Mouse (Mus musculus): Measurements from ENCODE around the gene Antxr2. TPM values are rescaled to one million over a fixed set of nuclear protein-coding genes. Genes with fewer than 3 reads are reported as not detected.

The Antxr2 gene
- polyA plus RNA-seq, 2 experiments = 10.5 to 32.4 TPM

GRCm38 (mm10) chr5:97971236-97971635 is 59.6 kb downstream of the Antxr2 start:
- no peak overlapping the region for H3K27ac ChIP-seq (replicated peaks; ENCODE audit: low read depth, low read length)
- DNase-seq (ENCODE audit: low spot score) (no peak), ATAC-seq (ENCODE audit: low FRiP score, low read depth) (no peak)
- H3K27me3 ChIP-seq (ENCODE audit: control insufficient read depth, insufficient read depth, low read length) = no peaks in the 10 kb centered on the region
- H3K36me3 ChIP-seq (ENCODE audit: control insufficient read depth, insufficient read depth, low read length) = peaks cover 15% of the 10 kb centered on the region
- no peaks in the 10 kb centered on the region for H3K4me1 ChIP-seq (ENCODE audit: control insufficient read depth, insufficient read depth, low read length)
- no peak overlapping the region for H3K9ac ChIP-seq (ENCODE audit: low read depth, low read length, severe bottlenecking)
- 59% methylated on average over 3 of the region's 3 CpGs for WGBS
- H3K4me3 ChIP-seq (replicated peaks; ENCODE audit: low read length) = no peak overlapping the region
- H3K4me2 ChIP-seq (replicated peaks; ENCODE audit: low read depth, low read length, severe bottlenecking) = no peak overlapping the region
- H3K9me3 ChIP-seq (ENCODE audit: control insufficient read depth, low read length) = no peaks in the 10 kb centered on the region
- TF ChIP-seq POLR2A (IDR thresholded peaks at IDR 0.05; ENCODE audit: borderline replicate concordance, extremely low read depth, insufficient read depth, insufficient read length) = no peak

DNA sequence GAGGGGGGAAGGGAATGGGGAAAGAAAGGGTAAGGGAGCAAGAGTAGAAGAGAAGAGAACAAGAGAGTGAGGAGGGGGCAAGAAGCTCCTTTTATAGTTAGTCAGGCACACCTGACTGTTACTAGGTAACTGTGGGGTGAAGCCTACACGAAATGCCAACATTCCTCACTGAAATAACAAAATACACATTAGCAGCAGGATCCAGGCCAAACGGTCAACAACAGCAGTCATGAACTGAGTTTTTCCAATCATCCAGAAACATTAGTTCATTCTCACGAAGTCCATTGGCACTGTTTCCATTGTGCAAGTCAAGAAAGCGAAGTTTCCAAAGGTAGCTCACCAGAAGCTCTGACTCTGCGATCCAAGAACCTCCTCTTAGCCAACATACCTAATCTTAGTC is 63.8 kb downstream of the Antxr2 start:
- no peak for TF ChIP-seq POLR2A (IDR thresholded peaks at IDR 0.05; ENCODE audit: borderline replicate concordance, extremely low read depth, insufficient read depth, insufficient read length)
- Histone ChIP-seq H3K27me3 (ENCODE audit: control insufficient read depth, insufficient read depth, low read length) (no peaks in the 10 kb centered on the region), H3K36me3 (ENCODE audit: control insufficient read depth, insufficient read depth, low read length) (peaks cover 19% of the 10 kb centered on the region), H3K9ac (ENCODE audit: low read depth, low read length, severe bottlenecking) (no peak overlapping the region), H3K4me3 (replicated peaks; ENCODE audit: low read length) (no peak overlapping the region), H3K9me3 (ENCODE audit: control insufficient read depth, low read length) (no peaks in the 10 kb centered on the region), H3K4me1 (ENCODE audit: control insufficient read depth, insufficient read depth, low read length) (no peaks in the 10 kb centered on the region), H3K4me2 (replicated peaks; ENCODE audit: low read depth, low read length, severe bottlenecking) (no peak overlapping the region), H3K27ac (replicated peaks; ENCODE audit: low read depth, low read length) (no peak overlapping the region)
- ATAC-seq (ENCODE audit: low FRiP score, low read depth) (no peak), DNase-seq (ENCODE audit: low spot score) (no peak)
- 67% methylated on average over 5 of the region's 5 CpGs for WGBS

GRCm38 (mm10) chr5:97966101-97966500 is 64.7 kb downstream of the Antxr2 start:
- Histone ChIP-seq H3K9me3 (ENCODE audit: control insufficient read depth, low read length) (no peaks in the 10 kb centered on the region), H3K9ac (ENCODE audit: low read depth, low read length, severe bottlenecking) (no peak overlapping the region), H3K4me2 (replicated peaks; ENCODE audit: low read depth, low read length, severe bottlenecking) (no peak overlapping the region), H3K27me3 (ENCODE audit: control insufficient read depth, insufficient read depth, low read length) (no peaks in the 10 kb centered on the region), H3K4me1 (ENCODE audit: control insufficient read depth, insufficient read depth, low read length) (no peaks in the 10 kb centered on the region), H3K36me3 (ENCODE audit: control insufficient read depth, insufficient read depth, low read length) (peaks cover 26% of the 10 kb centered on the region), H3K4me3 (replicated peaks; ENCODE audit: low read length) (no peak overlapping the region), H3K27ac (replicated peaks; ENCODE audit: low read depth, low read length) (no peak overlapping the region)
- no peak for TF ChIP-seq POLR2A (IDR thresholded peaks at IDR 0.05; ENCODE audit: borderline replicate concordance, extremely low read depth, insufficient read depth, insufficient read length)
- ATAC-seq (ENCODE audit: low FRiP score, low read depth) (no peak), DNase-seq (ENCODE audit: low spot score) (no peak)

- H3K9me3 ChIP-seq (ENCODE audit: control insufficient read depth, low read length) = no peaks in the 10 kb centered on the region
- H3K4me3 ChIP-seq (replicated peaks; ENCODE audit: low read length) = no peak overlapping the region
- no peak for DNase-seq (ENCODE audit: low spot score)
- H3K27ac ChIP-seq (replicated peaks; ENCODE audit: low read depth, low read length) = no peak overlapping the region
- H3K4me1 ChIP-seq (ENCODE audit: control insufficient read depth, insufficient read depth, low read length) = no peaks in the 10 kb centered on the region
- no peaks in the 10 kb centered on the region for H3K27me3 ChIP-seq (ENCODE audit: control insufficient read depth, insufficient read depth, low read length)
- H3K4me2 ChIP-seq (replicated peaks; ENCODE audit: low read depth, low read length, severe bottlenecking) = no peak overlapping the region
- WGBS = 74% methylated on average over 2 of the region's 2 CpGs
- no peak overlapping the region for H3K9ac ChIP-seq (ENCODE audit: low read depth, low read length, severe bottlenecking)
- peaks cover 38% of the 10 kb centered on the region for H3K36me3 ChIP-seq (ENCODE audit: control insufficient read depth, insufficient read depth, low read length)
- no peak for TF ChIP-seq POLR2A (IDR thresholded peaks at IDR 0.05; ENCODE audit: borderline replicate concordance, extremely low read depth, insufficient read depth, insufficient read length)
- ATAC-seq (ENCODE audit: low FRiP score, low read depth) = no peak
Observed at GRCm38 (mm10) chr5:97964444-97964843, 66.4 kb downstream of the Antxr2 start.

GRCm38 (mm10) chr5:97962512-97962911 is 68.3 kb downstream of the Antxr2 start:
- Histone ChIP-seq H3K27me3 (ENCODE audit: control insufficient read depth, insufficient read depth, low read length) (no peaks in the 10 kb centered on the region), H3K9me3 (ENCODE audit: control insufficient read depth, low read length) (no peaks in the 10 kb centered on the region), H3K27ac (replicated peaks; ENCODE audit: low read depth, low read length) (no peak overlapping the region), H3K4me3 (replicated peaks; ENCODE audit: low read length) (no peak overlapping the region), H3K36me3 (ENCODE audit: control insufficient read depth, insufficient read depth, low read length) (peaks cover 44% of the 10 kb centered on the region), H3K4me2 (replicated peaks; ENCODE audit: low read depth, low read length, severe bottlenecking) (no peak overlapping the region), H3K4me1 (ENCODE audit: control insufficient read depth, insufficient read depth, low read length) (no peaks in the 10 kb centered on the region), H3K9ac (ENCODE audit: low read depth, low read length, severe bottlenecking) (no peak overlapping the region)
- no peak for TF ChIP-seq POLR2A (IDR thresholded peaks at IDR 0.05; ENCODE audit: borderline replicate concordance, extremely low read depth, insufficient read depth, insufficient read length)
- no peak for DNase-seq (ENCODE audit: low spot score)
- 91% methylated on average over 3 of the region's 3 CpGs for WGBS
- ATAC-seq (ENCODE audit: low FRiP score, low read depth) = no peak

DNA sequence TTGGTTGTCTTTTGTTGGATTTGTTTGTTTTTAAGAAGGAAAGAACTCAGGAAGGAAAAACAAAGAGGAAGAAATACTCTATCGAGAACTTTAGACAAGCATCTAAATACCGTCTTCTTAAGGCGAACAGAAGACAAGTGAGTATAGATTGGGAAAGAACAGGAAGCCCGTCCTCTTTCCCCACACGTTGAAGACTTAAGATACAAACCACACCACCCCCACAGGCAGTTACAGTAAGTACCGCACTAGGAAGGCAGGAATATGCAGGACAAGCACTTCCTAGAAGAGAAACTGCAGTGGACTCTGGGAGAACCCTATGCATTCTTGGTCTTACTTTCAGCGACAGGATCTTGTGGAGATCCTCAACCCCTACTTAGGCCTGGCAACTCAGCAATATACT is 69.1 kb downstream of the Antxr2 start:
- no peak overlapping the region for H3K27ac ChIP-seq (replicated peaks; ENCODE audit: low read depth, low read length)

More for the DNA sequence above, 69.1 kb downstream of the Antxr2 start:
- 87% methylated on average over 7 of the region's 7 CpGs for WGBS
- Histone ChIP-seq H3K27me3 (ENCODE audit: control insufficient read depth, insufficient read depth, low read length) (no peaks in the 10 kb centered on the region), H3K4me3 (replicated peaks; ENCODE audit: low read length) (no peak overlapping the region), H3K9ac (ENCODE audit: low read depth, low read length, severe bottlenecking) (no peak overlapping the region), H3K36me3 (ENCODE audit: control insufficient read depth, insufficient read depth, low read length) (peaks cover 44% of the 10 kb centered on the region), H3K9me3 (ENCODE audit: control insufficient read depth, low read length) (no peaks in the 10 kb centered on the region), H3K4me1 (ENCODE audit: control insufficient read depth, insufficient read depth, low read length) (no peaks in the 10 kb centered on the region), H3K4me2 (replicated peaks; ENCODE audit: low read depth, low read length, severe bottlenecking) (no peak overlapping the region)
- DNase-seq (ENCODE audit: low spot score) = no peak
- ATAC-seq (ENCODE audit: low FRiP score, low read depth) = no peak
- no peak for TF ChIP-seq POLR2A (IDR thresholded peaks at IDR 0.05; ENCODE audit: borderline replicate concordance, extremely low read depth, insufficient read depth, insufficient read length)

Data from limb, embryonic 14.5 days (tissue).